Mouse (Mus musculus): ENCODE results near the gene Ogdhl. TPM values are rescaled to one million over a fixed set of nuclear protein-coding genes. Genes with fewer than 3 reads are reported as not detected.
"Not testable (repeated sequence)": the region's sequence is repeated elsewhere in the genome, so short reads cannot be mapped to it uniquely, and the experiment has no call there.

Gene Ogdhl
- polyA plus RNA-seq, 1 experiment from 2014 or later = 8.8 TPM

DNA sequence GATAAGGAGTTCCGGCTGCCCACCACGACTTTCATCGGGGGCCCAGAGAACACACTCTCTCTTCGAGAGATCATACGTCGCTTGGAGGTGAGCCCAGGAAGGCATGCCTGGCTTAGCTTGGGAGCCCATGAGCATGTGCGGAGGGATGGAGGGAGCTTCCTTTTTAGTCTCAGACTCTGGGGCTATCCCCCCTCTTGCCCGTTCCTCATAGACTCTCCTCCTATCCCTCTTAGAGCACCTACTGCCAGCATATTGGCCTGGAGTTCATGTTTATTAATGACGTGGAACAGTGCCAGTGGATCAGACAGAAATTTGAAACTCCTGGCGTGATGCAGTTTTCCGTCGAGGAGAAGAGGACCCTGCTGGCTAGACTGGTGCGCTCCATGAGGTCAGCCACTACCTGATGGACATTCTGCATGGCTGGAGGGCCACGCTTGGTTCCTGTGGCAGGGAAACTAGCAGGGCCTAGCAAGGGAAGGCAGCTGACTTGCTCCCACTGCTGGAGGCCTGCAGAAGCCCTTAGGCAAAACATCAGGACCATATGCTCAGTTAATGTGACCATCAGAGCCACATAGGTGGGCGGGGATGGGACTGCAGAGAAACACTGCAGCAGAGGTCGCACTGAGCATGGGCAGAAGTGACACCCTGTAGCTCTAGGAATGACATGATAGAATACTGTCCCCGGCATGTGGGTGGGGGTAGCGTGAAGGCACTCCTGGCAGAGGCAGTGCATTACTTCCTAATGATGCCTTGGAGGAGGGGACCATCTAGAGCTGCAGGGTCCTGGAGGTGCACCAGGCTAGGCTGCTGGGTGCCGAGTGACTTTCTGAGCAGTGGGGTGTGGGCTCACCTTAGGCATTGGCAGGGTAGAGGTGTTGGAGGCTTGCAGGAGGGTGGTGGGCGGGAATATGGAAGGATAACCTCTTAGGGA lies 11.0 kb downstream of the Ogdhl start:
- Histone ChIP-seq H3K27me3 (ENCODE audit: control insufficient read depth, insufficient read depth, low read depth, low read length) (no peaks in the 10 kb centered on the region), H3K27ac (ENCODE audit: low read length) (no peak overlapping the region), H3K36me3 (ENCODE audit: control insufficient read depth, insufficient read depth, low read length) (no peaks in the 10 kb centered on the region), H3K4me1 (replicated peaks; ENCODE audit: control insufficient read depth, insufficient read depth, low read length) (no peaks in the 10 kb centered on the region), H3K4me2 (ENCODE audit: low read depth, low read length) (no peak overlapping the region), H3K4me3 (ENCODE audit: low read length) (no peak overlapping the region), H3K9me3 (ENCODE audit: control insufficient read depth, low read length) (no peaks in the 10 kb centered on the region), H3K9ac (ENCODE audit: low read length) (no peak overlapping the region)
- ATAC-seq (ENCODE audit: low read depth) = no peak
- WGBS = 82% methylated on average over 20 of the region's 20 CpGs

DNA sequence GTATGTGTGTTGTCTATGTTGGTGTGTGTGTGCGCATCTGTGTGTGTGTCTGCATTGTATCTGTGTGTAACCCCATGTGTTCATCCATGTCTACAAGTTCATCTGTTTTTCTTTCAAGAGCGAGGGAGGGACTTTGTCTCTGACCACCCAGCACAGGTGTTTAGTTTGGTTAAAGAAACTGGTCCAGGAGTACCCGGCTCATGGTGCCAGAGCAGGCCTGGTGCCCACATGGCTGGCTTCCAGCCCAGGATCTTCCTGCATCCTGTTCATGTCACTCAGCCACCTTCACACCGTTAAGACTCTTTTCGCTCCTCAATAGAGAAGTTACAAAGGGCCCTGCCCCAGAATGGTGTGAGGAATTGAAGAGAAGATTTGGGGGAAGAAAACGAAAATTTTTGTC lies 14.2 kb downstream of the Ogdhl start:
- ATAC-seq (ENCODE audit: low read depth) = no peak
- WGBS = 73% methylated on average over 6 of the region's 6 CpGs
- no peak overlapping the region for H3K27ac ChIP-seq (ENCODE audit: low read length)
- no peaks in the 10 kb centered on the region for H3K9me3 ChIP-seq (ENCODE audit: control insufficient read depth, low read length)
- H3K27me3 ChIP-seq (ENCODE audit: control insufficient read depth, insufficient read depth, low read depth, low read length) = no peaks in the 10 kb centered on the region
- H3K9ac ChIP-seq (ENCODE audit: low read length) = no peak overlapping the region
- no peaks in the 10 kb centered on the region for H3K4me1 ChIP-seq (replicated peaks; ENCODE audit: control insufficient read depth, insufficient read depth, low read length)
- H3K36me3 ChIP-seq (ENCODE audit: control insufficient read depth, insufficient read depth, low read length) = no peaks in the 10 kb centered on the region
- no peak overlapping the region for H3K4me3 ChIP-seq (ENCODE audit: low read length)
- H3K4me2 ChIP-seq (ENCODE audit: low read depth, low read length) = no peak overlapping the region

DNA sequence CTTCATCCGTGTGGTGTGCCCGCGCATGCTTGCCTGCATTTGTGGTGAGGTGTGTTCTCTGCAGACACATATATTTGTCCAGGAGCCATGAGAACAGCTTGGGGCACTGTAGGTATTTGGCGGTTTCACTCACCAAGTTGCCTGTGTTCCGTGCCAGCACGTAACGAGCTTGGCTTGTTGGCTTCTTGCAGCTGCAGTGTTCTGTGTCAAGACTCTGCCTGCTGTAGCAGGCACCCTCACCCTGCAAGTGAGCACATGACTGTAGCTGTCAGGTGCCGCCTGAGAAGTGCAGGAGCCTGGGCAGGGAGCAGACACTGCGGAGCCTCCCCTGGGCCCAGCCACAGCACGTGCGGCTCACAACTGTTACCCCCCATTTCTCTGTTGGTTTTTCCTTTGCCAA lies 14.7 kb downstream of the Ogdhl start:
- no peak overlapping the region for H3K9ac ChIP-seq (ENCODE audit: low read length)
- H3K27ac ChIP-seq (ENCODE audit: low read length) = no peak overlapping the region
- no peaks in the 10 kb centered on the region for H3K9me3 ChIP-seq (ENCODE audit: control insufficient read depth, low read length)
- no peaks in the 10 kb centered on the region for H3K4me1 ChIP-seq (replicated peaks; ENCODE audit: control insufficient read depth, insufficient read depth, low read length)
- no peak for ATAC-seq (ENCODE audit: low read depth)
- H3K4me2 ChIP-seq (ENCODE audit: low read depth, low read length) = no peak overlapping the region
- 78% methylated on average over 11 of the region's 11 CpGs for WGBS
- no peaks in the 10 kb centered on the region for H3K36me3 ChIP-seq (ENCODE audit: control insufficient read depth, insufficient read depth, low read length)
- H3K4me3 ChIP-seq (ENCODE audit: low read length) = no peak overlapping the region
- no peaks in the 10 kb centered on the region for H3K27me3 ChIP-seq (ENCODE audit: control insufficient read depth, insufficient read depth, low read depth, low read length)

GRCm38 (mm10) chr14:32341823-32342222 lies 20.0 kb downstream of the Ogdhl start:
- Histone ChIP-seq H3K36me3 (ENCODE audit: control insufficient read depth, insufficient read depth, low read length) (no peaks in the 10 kb centered on the region), H3K4me1 (replicated peaks; ENCODE audit: control insufficient read depth, insufficient read depth, low read length) (no peaks in the 10 kb centered on the region), H3K27ac (ENCODE audit: low read length) (no peak overlapping the region), H3K9me3 (ENCODE audit: control insufficient read depth, low read length) (no peaks in the 10 kb centered on the region), H3K27me3 (ENCODE audit: control insufficient read depth, insufficient read depth, low read depth, low read length) (no peaks in the 10 kb centered on the region), H3K4me3 (ENCODE audit: low read length) (no peak overlapping the region), H3K9ac (ENCODE audit: low read length) (no peak overlapping the region), H3K4me2 (ENCODE audit: low read depth, low read length) (no peak overlapping the region)
- WGBS = 93% methylated on average over 7 of the region's 7 CpGs
- no peak for ATAC-seq (ENCODE audit: low read depth)

GRCm38 (mm10) chr14:32344176-32344575 lies 22.4 kb downstream of the Ogdhl start:
- Histone ChIP-seq H3K4me2 (ENCODE audit: low read depth, low read length) (no peak overlapping the region), H3K9me3 (ENCODE audit: control insufficient read depth, low read length) (no peaks in the 10 kb centered on the region), H3K27ac (ENCODE audit: low read length) (no peak overlapping the region), H3K9ac (ENCODE audit: low read length) (no peak overlapping the region), H3K27me3 (ENCODE audit: control insufficient read depth, insufficient read depth, low read depth, low read length) (no peaks in the 10 kb centered on the region), H3K4me1 (replicated peaks; ENCODE audit: control insufficient read depth, insufficient read depth, low read length) (no peaks in the 10 kb centered on the region), H3K4me3 (ENCODE audit: low read length) (no peak overlapping the region), H3K36me3 (ENCODE audit: control insufficient read depth, insufficient read depth, low read length) (no peaks in the 10 kb centered on the region)
- no peak for ATAC-seq (ENCODE audit: low read depth)
- 87% methylated on average over 7 of the region's 7 CpGs for WGBS

DNA sequence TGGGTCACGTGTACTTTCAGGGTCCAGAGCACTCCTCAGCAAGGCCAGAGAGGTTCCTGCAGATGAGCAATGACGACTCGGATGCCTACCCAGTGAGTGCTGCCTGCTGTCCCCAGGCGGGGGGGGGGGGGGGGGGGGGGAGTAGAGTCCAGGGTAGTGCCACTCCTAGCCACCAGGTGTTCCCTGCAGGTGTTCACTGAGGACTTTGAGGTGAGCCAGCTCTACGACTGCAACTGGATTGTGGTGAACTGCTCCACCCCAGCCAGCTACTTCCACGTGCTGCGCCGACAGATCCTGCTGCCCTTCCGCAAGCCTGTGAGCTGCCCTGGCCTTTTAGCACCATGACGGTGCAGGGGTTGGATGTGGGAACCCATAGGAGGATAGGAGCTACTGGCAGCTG lies 22.9 kb downstream of the Ogdhl start:
- Histone ChIP-seq H3K27me3 (ENCODE audit: control insufficient read depth, insufficient read depth, low read depth, low read length) (no peaks in the 10 kb centered on the region), H3K9ac (ENCODE audit: low read length) (no peak overlapping the region), H3K4me1 (replicated peaks; ENCODE audit: control insufficient read depth, insufficient read depth, low read length) (no peaks in the 10 kb centered on the region), H3K27ac (ENCODE audit: low read length) (no peak overlapping the region), H3K36me3 (ENCODE audit: control insufficient read depth, insufficient read depth, low read length) (no peaks in the 10 kb centered on the region), H3K4me3 (ENCODE audit: low read length) (no peak overlapping the region), H3K4me2 (ENCODE audit: low read depth, low read length) (no peak overlapping the region), H3K9me3 (ENCODE audit: control insufficient read depth, low read length) (no peaks in the 10 kb centered on the region)
- WGBS = 76% methylated on average over 9 of the region's 10 CpGs
- no peak for ATAC-seq (ENCODE audit: low read depth)

GRCm38 (mm10) chr14:32347307-32347706 lies 25.5 kb downstream of the Ogdhl start:
- WGBS = 90% methylated on average over 9 of the region's 9 CpGs
- no peak overlapping the region for H3K4me3 ChIP-seq (ENCODE audit: low read length)

GRCm38 (mm10) chr14:32351181-32351920 lies 29.5 kb downstream of the Ogdhl start:
- ATAC-seq (ENCODE audit: low read depth); H3K9ac ChIP-seq (ENCODE audit: low read length); H3K4me3 ChIP-seq (ENCODE audit: low read length); H3K27ac ChIP-seq (ENCODE audit: low read length); H3K4me2 ChIP-seq (ENCODE audit: low read depth, low read length); H3K36me3 ChIP-seq (ENCODE audit: control insufficient read depth, insufficient read depth, low read length); H3K27me3 ChIP-seq (ENCODE audit: control insufficient read depth, insufficient read depth, low read depth, low read length); H3K4me1 ChIP-seq (replicated peaks; ENCODE audit: control insufficient read depth, insufficient read depth, low read length); H3K9me3 ChIP-seq (ENCODE audit: control insufficient read depth, low read length): not testable (repeated sequence)
- WGBS = 22% methylated on average over 6 of the region's 6 CpGs

More at GRCm38 (mm10) chr14:32347307-32347706, 25.5 kb downstream of the Ogdhl start:
- Histone ChIP-seq H3K27ac (ENCODE audit: low read length) (no peak overlapping the region), H3K4me1 (replicated peaks; ENCODE audit: control insufficient read depth, insufficient read depth, low read length) (no peaks in the 10 kb centered on the region), H3K36me3 (ENCODE audit: control insufficient read depth, insufficient read depth, low read length) (no peaks in the 10 kb centered on the region), H3K9ac (ENCODE audit: low read length) (no peak overlapping the region), H3K4me2 (ENCODE audit: low read depth, low read length) (no peak overlapping the region), H3K27me3 (ENCODE audit: control insufficient read depth, insufficient read depth, low read depth, low read length) (no peaks in the 10 kb centered on the region), H3K9me3 (ENCODE audit: control insufficient read depth, low read length) (no peaks in the 10 kb centered on the region)
- ATAC-seq (ENCODE audit: low read depth) = no peak

DNA sequence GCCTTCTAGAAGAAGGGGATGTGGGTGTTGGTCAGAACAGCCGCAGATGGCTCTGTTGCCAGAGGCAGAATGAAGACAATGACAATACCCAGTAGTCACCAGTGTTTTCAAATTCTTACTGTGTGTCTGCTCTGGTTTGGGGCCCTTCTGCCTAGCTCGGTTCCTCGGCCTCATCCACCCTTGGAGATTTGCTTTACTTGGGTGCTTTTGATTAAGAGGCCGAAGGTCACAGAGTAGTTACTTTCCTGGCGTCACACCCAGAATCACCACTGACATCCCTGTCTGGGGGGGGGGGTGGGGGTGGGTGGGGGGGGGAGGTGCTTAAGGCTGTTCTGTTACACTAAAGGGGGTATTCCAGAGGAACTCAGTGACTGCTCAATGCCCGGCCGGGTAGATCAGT lies 42.5 kb downstream of the Ogdhl start:
- Histone ChIP-seq H3K27me3 (ENCODE audit: control insufficient read depth, insufficient read depth, low read depth, low read length) (no peaks in the 10 kb centered on the region), H3K9me3 (ENCODE audit: control insufficient read depth, low read length) (no peaks in the 10 kb centered on the region), H3K9ac (ENCODE audit: low read length) (no peak overlapping the region), H3K27ac (ENCODE audit: low read length) (no peak overlapping the region), H3K4me3 (ENCODE audit: low read length) (no peak overlapping the region), H3K4me1 (replicated peaks; ENCODE audit: control insufficient read depth, insufficient read depth, low read length) (no peaks in the 10 kb centered on the region), H3K4me2 (ENCODE audit: low read depth, low read length) (no peak overlapping the region), H3K36me3 (ENCODE audit: control insufficient read depth, insufficient read depth, low read length) (no peaks in the 10 kb centered on the region)
- WGBS = 48% methylated on average over 7 of the region's 7 CpGs
- no peak for ATAC-seq (ENCODE audit: low read depth)

All from lung, embryonic 16.5 days (tissue).